Mouse (Mus musculus) heart, postnatal 0 days (tissue): ENCODE results near the gene Dtx3l. TPM values are rescaled to one million over a fixed set of nuclear protein-coding genes. Genes with fewer than 3 reads are reported as not detected.
A peak's percentile ranks its signal among the peaks of the same experiment; 100 is the strongest.

Source experiments
- ATAC-seq: fragments of 200-750 bp; cut with Nextera tagmentation; 2 replicates; pipeline ENCODE4 v1.8.0; 2017; ENCODE audit warnings: low read depth, moderate number of reproducible peaks, moderate library complexity; ENCODE audit not compliant: insufficient read depth
- DNase-seq: peaks from one replicate; pipeline ENCODE4 v3.0.0-alpha.2; 2016; ENCODE audit warnings: low spot score
- H3K27ac ChIP-seq: fragments of 300-500 bp; sonication (generic); 2 replicates; pipeline ENCODE4 v1.5.1; 2014; ENCODE audit warnings: low read depth, mild to moderate bottlenecking
- H3K27me3 ChIP-seq: fragments of 300-500 bp; sonication (generic); 2 replicates; pipeline ENCODE4 v1.6.1; 2014; ENCODE audit warnings: low read length, mixed read lengths; ENCODE audit not compliant: control insufficient read depth, insufficient read depth
- H3K36me3 ChIP-seq: fragments of 300-500 bp; sonication (generic); replicated peaks from 2 replicates; pipeline ENCODE4 v1.6.1; 2014; ENCODE audit warnings: low read length, mixed read lengths; ENCODE audit not compliant: control insufficient read depth, insufficient read depth
- H3K4me1 ChIP-seq: fragments of 300-500 bp; sonication (generic); 2 replicates; pipeline ENCODE4 v1.6.1; 2014; ENCODE audit warnings: antibody characterized with exemption; ENCODE audit not compliant: control insufficient read depth, insufficient read depth
- H3K4me2 ChIP-seq: fragments of 300-500 bp; sonication (generic); 2 replicates; pipeline ENCODE4 v1.6.1; 2014; ENCODE audit warnings: low read depth, mild to moderate bottlenecking, low read length, moderate library complexity
- H3K4me3 ChIP-seq: fragments of 300-500 bp; sonication (generic); 2 replicates; pipeline ENCODE4 v1.5.1; 2014; ENCODE audit warnings: low read depth, low read length
- H3K9ac ChIP-seq: fragments of 300-500 bp; sonication (generic); replicated peaks from 2 replicates; pipeline ENCODE4 v1.6.1; 2014; ENCODE audit warnings: low read depth, low read length, mixed read lengths
- H3K9me3 ChIP-seq: fragments of 300-500 bp; sonication (generic); replicated peaks from 2 replicates; pipeline ENCODE4 v1.6.1; 2016; ENCODE audit warnings: low read length; ENCODE audit not compliant: control insufficient read depth
- CTCF ChIP-seq: IDR thresholded peaks from 2 replicates; pipeline ENCODE4 v1.5.1; 2016; ENCODE audit warnings: antibody characterized with exemption, control low read depth, low read depth
- EP300 ChIP-seq: IDR thresholded peaks from 2 replicates; pipeline ENCODE4 v1.6.1; 2016; ENCODE audit warnings: antibody characterized with exemption, low read depth
- whole genome bisulfite sequencing: fragments of 180-500 bp; shearing (Covaris S2); extraction: QIAGEN DNeasy Blood & Tissue Kit; methylation state at CpG from one replicate; pipeline ENCODE4 v1.1.7; 2014; 5-methylcytosine and 5-hydroxymethylcytosine counted together
- polyA plus RNA-seq: library from polyadenylated mRNA; unstranded; fragments of >200 nt; fragmentation: Nextera tagmentation; extraction: Ambion mirVana; gene quantifications from 2 replicates; pipeline ENCODE4 v1.2.1, GENCODE M21; 2015
- total RNA-seq: library from RNA; depleted of rRNA; stranded (reverse); fragments of >200 nt; gene quantifications from 2 replicates; pipeline ENCODE4 v1.2.3, GENCODE M21; 2014; ENCODE audit warnings: low replicate concordance; rRNA removed

The Dtx3l gene
- total RNA-seq: 8.1 and 11.2 TPM in 2 replicates
- polyA plus RNA-seq: 5.1 and 5.6 TPM in 2 replicates

- ATAC-seq (peak; percentile 62), DNase-seq (peak; percentile 58)
- peak within 1 kb of the TSS; percentile 86 for H3K27ac ChIP-seq
- no peaks in the 10 kb centered on the region for H3K27me3 ChIP-seq
- H3K36me3 ChIP-seq: peaks cover 43% of the 10 kb centered on the region
- under 1% methylated on average over 52 of the region's 52 CpGs for WGBS
- no peaks in the 10 kb centered on the region for H3K9me3 ChIP-seq
- TF ChIP-seq EP300: no peak
- TF ChIP-seq CTCF: no peak
- H3K4me1 ChIP-seq: 0 out of 2 replicates have a peak, but pooled peaks cover 7% of the 10 kb centered on the region
- H3K9ac ChIP-seq: peak within 1 kb of the TSS; percentile 89
- peak within 1 kb of the TSS; percentile 80 for H3K4me3 ChIP-seq
- H3K4me2 ChIP-seq: peak within 1 kb of the TSS; percentile 65
Measured at GRCm38 (mm10) chr16:35938211-35939151, at the start of gene Dtx3l, which contains the start of gene Parp9. Gene Dtx3l (minus strand): TSS chr16:35939151. Gene Parp9 (plus strand): TSS chr16:35938470.

GRCm38 (mm10) chr16:35987930-35988329 is 49.0 kb upstream of the Dtx3l start:
- Histone ChIP-seq H3K4me3 (no peak overlapping the region), H3K9ac (no peak overlapping the region), H3K36me3 (no peaks in the 10 kb centered on the region), H3K27me3 (no peaks in the 10 kb centered on the region), H3K9me3 (no peaks in the 10 kb centered on the region), H3K27ac (no peak overlapping the region), H3K4me1 (peaks cover 7% of the 10 kb centered on the region; the same call in 1 of the 2 replicates), H3K4me2 (no peak overlapping the region)
- ATAC-seq: no peak
- WGBS: 68% methylated on average over 1 of the region's 1 CpGs
- TF ChIP-seq EP300: no peak
- TF ChIP-seq CTCF: no peak
- DNase-seq: no peak

GRCm38 (mm10) chr16:35984471-35984870 is 45.5 kb upstream of the Dtx3l start:
- Histone ChIP-seq H3K9ac (0 out of 2 replicates have a peak overlapping the region, but pooled peaks have one; percentile 93), H3K9me3 (no peaks in the 10 kb centered on the region), H3K4me1 (peaks cover 7% of the 10 kb centered on the region; the same call in 1 of the 2 replicates), H3K27me3 (no peaks in the 10 kb centered on the region), H3K4me3 (peak overlapping the region; percentile 81), H3K4me2 (peak overlapping the region; percentile 68), H3K27ac (peak overlapping the region; percentile 99), H3K36me3 (no peaks in the 10 kb centered on the region)
- no peak for TF ChIP-seq EP300
- no peak for TF ChIP-seq CTCF
- DNase-seq: no peak
- 38% methylated on average over 3 of the region's 3 CpGs for WGBS
- no peak for ATAC-seq

GRCm38 (mm10) chr16:35983517-35984101 is 44.7 kb upstream of the Dtx3l start:
- Histone ChIP-seq H3K36me3 (no peaks in the 10 kb centered on the region), H3K9me3 (no peaks in the 10 kb centered on the region), H3K4me2 (peak overlapping the region; percentile 68), H3K4me1 (peaks cover 7% of the 10 kb centered on the region; the same call in 1 of the 2 replicates), H3K4me3 (peak overlapping the region; percentile 81), H3K9ac (peak overlapping the region; percentile 93), H3K27me3 (no peaks in the 10 kb centered on the region), H3K27ac (peak overlapping the region; percentile 99)
- ATAC-seq (peak; percentile 74), DNase-seq (peak; percentile 91)
- under 1% methylated on average over 76 of the region's 86 CpGs for WGBS
- TF ChIP-seq CTCF: no peak
- TF ChIP-seq EP300: no peak

- no peaks in the 10 kb centered on the region for H3K9me3 ChIP-seq
- H3K4me3 ChIP-seq: peak overlapping the region; percentile 81
- no peaks in the 10 kb centered on the region for H3K27me3 ChIP-seq
- H3K9ac ChIP-seq: peak overlapping the region; percentile 93
- peaks cover 7% of the 10 kb centered on the region; the same call in 1 of the 2 replicates for H3K4me1 ChIP-seq
- no peaks in the 10 kb centered on the region for H3K36me3 ChIP-seq
- DNase-seq (peak; percentile 89), ATAC-seq (peak; percentile 89)
- TF ChIP-seq EP300 (no peak), CTCF (no peak)
- under 1% methylated on average over 52 of the region's 54 CpGs for whole genome bisulfite sequencing
- peak overlapping the region; percentile 99 for H3K27ac ChIP-seq
- peak overlapping the region; percentile 68 for H3K4me2 ChIP-seq
Measured at GRCm38 (mm10) chr16:35982902-35983516, 44.1 kb upstream of the Dtx3l start.
